Mouse (Mus musculus) right cerebral cortex, postnatal 10 days (tissue): ENCODE data around the gene Mcts1.

Experiments
- DNase-seq, 2 experiments: peaks; one replicate each; pipeline ENCODE4 v3.0.0; 2021; ENCODE audit warnings: low spot score in 2 of 2

The Mcts1 gene

DNA sequence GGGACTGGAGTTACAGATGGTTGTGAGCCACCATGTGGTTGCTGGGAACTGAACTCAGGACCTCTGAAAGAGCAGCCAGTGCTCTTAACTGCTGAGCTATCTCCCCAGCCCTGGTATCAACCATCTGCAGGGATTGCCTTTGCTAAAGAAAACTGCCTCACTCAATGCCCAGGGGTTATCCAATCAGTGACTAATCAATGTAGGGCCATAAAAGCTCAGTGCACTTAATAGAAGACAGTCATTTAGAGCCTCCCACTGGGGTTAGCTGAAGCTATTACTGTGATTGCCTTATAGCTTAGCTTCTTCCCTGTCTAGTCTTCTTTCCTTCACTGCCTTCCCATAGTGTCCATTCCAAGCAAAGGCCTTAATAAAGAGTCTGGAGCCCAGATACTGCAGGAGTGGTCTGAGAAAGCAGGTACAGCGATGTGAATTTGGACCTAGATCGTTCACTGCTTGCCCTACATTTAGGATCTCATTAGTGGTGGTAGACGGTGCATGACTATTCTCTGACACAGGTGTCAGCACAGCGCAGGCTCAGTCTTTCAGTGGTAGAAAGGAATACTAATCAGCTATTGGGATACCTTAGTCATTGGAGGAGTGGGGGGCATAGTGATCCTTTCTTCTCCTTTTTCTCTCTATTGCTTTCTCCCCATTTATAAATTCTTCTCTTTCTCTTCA lies 56.0 kb downstream of the Mcts1 start:
- DNase-seq = no peak
